ENCODE assay signal across 12 mouse cellular contexts in genomic region chr5:66138597-66138996, GRCm38 (mm10). TPM values are rescaled to one million over a fixed set of nuclear protein-coding genes. Genes with fewer than 3 reads are reported as not detected.
A peak's percentile ranks its signal among the peaks of the same experiment; 100 is the strongest.
DNase-seq lines count a peak whose midpoint lies in the region; ATAC-seq and TF ChIP-seq lines count a peak whose summit lies in the region.
"Had no signal": no experiment of that assay in that cellular context is flagged by ENCODE, and none has a peak within 500 bp of the region (broad histone marks: within the 10 kb centered on the region; RNA-seq: fewer than 3 reads in every experiment).

No protein-coding gene starts in this region.

- peak; percentile 93 for DNase-seq in heart, adult 11 months
- DNase-seq in liver, postnatal 0 days: peak; percentile 49
- no peak for DNase-seq in liver
- DNase-seq in heart, postnatal 10 days: peak; percentile 25 to 29
- DNase-seq in monocyte, adult 2 months (ENCODE audit: low read depth in 1 of 2, low spot score in 2 of 2): peak; percentile 61 to 68
- DNase-seq: forebrain, postnatal 0 days; retina, postnatal 1 day had no signal

- ATAC-seq in heart, embryonic 12.5 days (ENCODE audit: insufficient number of reproducible peaks, low FRiP score): no peak
- ATAC-seq in liver, postnatal 0 days: 0 out of 2 replicates have a peak, but pooled peaks have one; percentile 29
- no peak for ATAC-seq in CD4-positive, CD25-positive, alpha-beta regulatory T cell, adult 4 months
- no peak for ATAC-seq in megakaryocyte-erythroid progenitor cell, adult 5-6 weeks (replicated peaks; ENCODE audit: low FRiP score, low TSS enrichment, poor library complexity, severe bottlenecking)
- ATAC-seq: forebrain, postnatal 0 days; intestine, embryonic 15.5 days had no signal

- H3K9me3 ChIP-seq in heart, embryonic 12.5 days (replicated peaks): no peaks in the 10 kb centered on the region
- no peaks in the 10 kb centered on the region for H3K9me3 ChIP-seq in liver, postnatal 0 days (ENCODE audit: low read length)
- H3K9me3 ChIP-seq: intestine, embryonic 15.5 days had no signal

- no peak overlapping the region for H3K9ac ChIP-seq in heart, embryonic 12.5 days
- no peak overlapping the region for H3K9ac ChIP-seq in liver, postnatal 0 days (replicated peaks)
- H3K9ac ChIP-seq: forebrain, postnatal 0 days; intestine, embryonic 15.5 days; liver, embryonic 14.5 days had no signal

- no peak overlapping the region for H3K4me2 ChIP-seq in heart, embryonic 12.5 days
- peak overlapping the region; percentile 49 for H3K4me2 ChIP-seq in liver, postnatal 0 days (ENCODE audit: low read depth, low read length)
- H3K4me2 ChIP-seq: intestine, embryonic 15.5 days had no signal

- TF ChIP-seq EP300 in liver, postnatal 0 days (IDR thresholded peaks at IDR 0.05; ENCODE audit: low read depth): no peak

- WGBS in heart, embryonic 12.5 days: 30% methylated on average over 10 of the region's 10 CpGs
- WGBS in liver, postnatal 0 days (ENCODE audit: insufficient replicate concordance): 21% methylated on average over 10 of the region's 10 CpGs

- no peaks in the 10 kb centered on the region for H3K27me3 ChIP-seq in heart, embryonic 12.5 days (replicated peaks)
- no peaks in the 10 kb centered on the region for H3K27me3 ChIP-seq in liver, postnatal 0 days (ENCODE audit: insufficient read depth, low read length)
- H3K27me3 ChIP-seq: intestine, embryonic 15.5 days had no signal

- TF ChIP-seq CTCF in liver, postnatal 0 days (IDR thresholded peaks at IDR 0.05; ENCODE audit: low read depth): no peak

- intact Hi-C loops in heart, postnatal 10 days (cut with DNase I): no loop called here

- no peak overlapping the region for H3K27ac ChIP-seq in heart, embryonic 12.5 days (ENCODE audit: poor library complexity, severe bottlenecking)
- peak overlapping the region; percentile 80 for H3K27ac ChIP-seq in liver, postnatal 0 days (ENCODE audit: low read depth)
- H3K27ac ChIP-seq: intestine, embryonic 15.5 days; liver, embryonic 14.5 days had no signal

- no peaks in the 10 kb centered on the region for H3K36me3 ChIP-seq in heart, embryonic 12.5 days
- no peaks in the 10 kb centered on the region for H3K36me3 ChIP-seq in liver, postnatal 0 days (replicated peaks; ENCODE audit: insufficient read depth, low read length)
- H3K36me3 ChIP-seq: intestine, embryonic 15.5 days had no signal

- H3K4me3 ChIP-seq in heart, embryonic 12.5 days: no peak overlapping the region
- no peak overlapping the region for H3K4me3 ChIP-seq in liver, postnatal 0 days (ENCODE audit: low read depth, low read length)
- H3K4me3 ChIP-seq: intestine, embryonic 15.5 days had no signal

- H3K4me1 ChIP-seq in heart, embryonic 12.5 days (replicated peaks): peaks cover 6% of the 10 kb centered on the region; the same call in 1 of the 2 replicates
- peaks cover 39% of the 10 kb centered on the region for H3K4me1 ChIP-seq in liver, postnatal 0 days (ENCODE audit: insufficient read depth)

RNA-seq across cellular contexts. Expression of gene Rbm47, which starts 34.3 kb away (rescaled TPM):
- 2.2 and 2.4 TPM in 2 replicates for polyA plus RNA-seq in heart, embryonic 12.5 days (2016; fragmentation: Nextera tagmentation; extraction: Ambion mirVana)
- polyA plus RNA-seq in liver, postnatal 0 days (2015; fragmentation: Nextera tagmentation; extraction: Ambion mirVana): 20.5 and 22.8 TPM in 2 replicates
- 1 to 10 TPM; 2.3 to 3.7 TPM for total RNA-seq in heart, postnatal 10 days (2021)
- under 1 TPM; 0.42 to 0.66 TPM for polyA plus RNA-seq in CD4-positive, CD25-positive, alpha-beta regulatory T cell, adult 4 months (2017; shearing (Covaris generic))
- 0.17 and 0.42 TPM in 2 replicates for total RNA-seq in megakaryocyte-erythroid progenitor cell, adult 5-6 weeks (2014; fragmentation: Nextera tagmentation)
- total RNA-seq in megakaryocyte-erythroid progenitor cell, adult 5-6 weeks (2017): 0.61 TPM in 1 of 2 replicates, not detected in the other
